Mouse (Mus musculus) intestine, embryonic 16.5 days (tissue): ENCODE measurements at regions not wholly inside any gene's neighbourhood (a gene's known extent, or its start where the extent isn't known, plus 50 kb on each side); places are given as distances from the start of the nearest gene placed in this dataset.

ENCODE experiments used
- ATAC-seq: fragments of 200-750 bp; cut with Nextera tagmentation; 2 replicates; pipeline ENCODE4 v1.8.0; 2017; ENCODE audit warnings: moderate TSS enrichment, moderate library complexity
- H3K27ac ChIP-seq: fragments of 300-500 bp; sonication (generic); 2 replicates; pipeline ENCODE4 v1.5.1; 2014; ENCODE audit warnings: mild to moderate bottlenecking, low read length
- H3K27me3 ChIP-seq: fragments of 300-500 bp; sonication (generic); replicated peaks from 2 replicates; pipeline ENCODE4 v1.6.1; 2014; ENCODE audit warnings: low read length, control low read depth, mixed read lengths; ENCODE audit not compliant: control insufficient read depth, insufficient read depth
- H3K36me3 ChIP-seq: fragments of 300-500 bp; sonication (generic); 2 replicates; pipeline ENCODE4 v1.6.1; 2014; ENCODE audit warnings: low read length, control low read depth; ENCODE audit not compliant: control insufficient read depth, insufficient read depth
- H3K4me1 ChIP-seq: fragments of 300-500 bp; sonication (generic); 2 replicates; pipeline ENCODE4 v1.6.1; 2014; ENCODE audit warnings: low read length, control low read depth, mixed read lengths; ENCODE audit not compliant: control insufficient read depth, insufficient read depth
- H3K4me2 ChIP-seq: fragments of 300-500 bp; sonication (generic); 2 replicates; pipeline ENCODE4 v1.6.1; 2014; ENCODE audit warnings: low read depth, low read length, control low read depth
- H3K4me3 ChIP-seq: fragments of 300-500 bp; sonication (generic); 2 replicates; pipeline ENCODE4 v1.5.1; 2014; ENCODE audit warnings: mild to moderate bottlenecking, low read length
- H3K9ac ChIP-seq: fragments of 300-500 bp; sonication (generic); 2 replicates; pipeline ENCODE4 v1.6.1; 2014; ENCODE audit warnings: low read depth, low read length
- H3K9me3 ChIP-seq: fragments of 300-500 bp; sonication (generic); 2 replicates; pipeline ENCODE4 v1.6.1; 2016; ENCODE audit warnings: low read length, control low read depth; ENCODE audit not compliant: control insufficient read depth
- WGBS: fragments of 180-500 bp; shearing (Covaris S2); extraction: QIAGEN DNeasy Blood & Tissue Kit; methylation state at CpG from one replicate; pipeline ENCODE4 v1.1.7; 2014; 5-methylcytosine and 5-hydroxymethylcytosine counted together

DNA sequence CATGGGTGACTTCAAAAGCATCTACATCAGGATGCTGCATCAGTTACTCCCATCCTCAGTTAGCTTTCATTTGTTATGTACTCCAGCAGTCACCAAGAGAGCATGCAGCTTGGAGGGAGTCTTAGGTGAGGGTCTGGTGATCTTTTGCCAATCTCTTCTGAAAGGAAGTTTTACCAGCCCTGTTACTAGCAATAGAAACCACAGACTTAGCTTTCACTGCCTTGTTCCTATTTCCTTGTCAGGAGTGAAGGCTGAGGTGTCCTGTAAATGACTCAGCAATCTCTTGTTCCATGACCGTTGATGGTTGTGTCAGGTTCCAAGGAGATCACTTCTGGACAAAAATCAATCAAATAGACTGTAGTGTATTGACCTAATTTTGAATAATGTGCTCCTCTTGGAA is 497.2 kb upstream of the Tle4 start:
- H3K9me3 ChIP-seq: no peaks in the 10 kb centered on the region
- no peak for ATAC-seq
- H3K4me2 ChIP-seq: no peak overlapping the region
- H3K4me3 ChIP-seq: no peak overlapping the region
- H3K9ac ChIP-seq: no peak overlapping the region
- 69% methylated on average over 1 of the region's 1 CpGs for WGBS
- no peaks in the 10 kb centered on the region for H3K27me3 ChIP-seq
- H3K27ac ChIP-seq: no peak overlapping the region
- H3K4me1 ChIP-seq: no peaks in the 10 kb centered on the region
- no peaks in the 10 kb centered on the region for H3K36me3 ChIP-seq

- ATAC-seq: no peak
- WGBS: 66% methylated on average over 3 of the region's 3 CpGs
- H3K4me1 ChIP-seq: no peaks in the 10 kb centered on the region
- H3K9ac ChIP-seq: no peak overlapping the region
- H3K36me3 ChIP-seq: no peaks in the 10 kb centered on the region
- H3K4me2 ChIP-seq: no peak overlapping the region
- no peaks in the 10 kb centered on the region for H3K9me3 ChIP-seq
- H3K27me3 ChIP-seq: no peaks in the 10 kb centered on the region
- no peak overlapping the region for H3K4me3 ChIP-seq
- H3K27ac ChIP-seq: no peak overlapping the region
These were observed 495.7 kb upstream of the Tle4 start for GRCm38 (mm10) chr19:15093534-15093933.

GRCm38 (mm10) chr19:15080638-15081037 is 482.8 kb upstream of the Tle4 start:
- Histone ChIP-seq H3K4me2 (no peak overlapping the region), H3K9ac (no peak overlapping the region)
- 90% methylated on average over 4 of the region's 4 CpGs for WGBS

GRCm38 (mm10) chr19:15057801-15058200 is 459.9 kb upstream of the Tle4 start:
- Histone ChIP-seq H3K4me2 (no peak overlapping the region), H3K4me3 (no peak overlapping the region), H3K27me3 (no peaks in the 10 kb centered on the region), H3K4me1 (no peaks in the 10 kb centered on the region), H3K27ac (no peak overlapping the region), H3K9ac (no peak overlapping the region), H3K36me3 (no peaks in the 10 kb centered on the region), H3K9me3 (no peaks in the 10 kb centered on the region)
- no peak for ATAC-seq
- WGBS: 79% methylated on average over 3 of the region's 3 CpGs

More at GRCm38 (mm10) chr19:15080638-15081037, 482.8 kb upstream of the Tle4 start:
- no peaks in the 10 kb centered on the region for H3K9me3 ChIP-seq
- no peak for ATAC-seq
- no peaks in the 10 kb centered on the region for H3K27me3 ChIP-seq
- H3K4me1 ChIP-seq: no peaks in the 10 kb centered on the region
- H3K27ac ChIP-seq: no peak overlapping the region
- no peaks in the 10 kb centered on the region for H3K36me3 ChIP-seq
- no peak overlapping the region for H3K4me3 ChIP-seq

DNA sequence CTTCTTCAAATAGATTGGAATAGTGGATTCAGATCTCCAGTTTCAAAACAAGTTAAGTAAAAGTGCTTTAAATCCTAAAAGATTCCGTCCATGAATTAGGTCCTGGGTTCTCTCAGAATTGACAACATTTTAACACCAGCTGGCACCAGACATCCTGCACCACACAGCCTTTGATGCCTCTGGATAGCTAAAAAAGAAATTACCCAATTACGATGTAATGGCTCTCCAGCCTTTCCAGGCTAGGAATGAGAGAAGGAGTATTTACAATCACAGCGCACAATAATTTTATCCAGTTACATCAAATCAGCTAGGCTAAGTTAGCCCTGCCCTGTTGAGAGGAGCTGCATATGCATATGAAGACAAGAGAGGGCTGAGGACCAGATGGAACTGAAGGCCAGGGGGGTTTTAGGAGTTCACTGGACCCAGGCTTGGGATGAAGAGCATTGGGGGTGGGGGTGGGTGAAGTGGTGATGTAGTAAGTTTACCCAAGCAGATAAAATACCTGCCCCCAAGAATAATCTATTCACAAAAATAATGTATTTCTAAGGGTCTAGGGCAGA is 455.8 kb upstream of the Tle4 start:
- ATAC-seq: no peak
- 51% methylated on average over 3 of the region's 3 CpGs for WGBS
- Histone ChIP-seq H3K27me3 (no peaks in the 10 kb centered on the region), H3K4me2 (no peak overlapping the region), H3K27ac (no peak overlapping the region), H3K4me1 (no peaks in the 10 kb centered on the region), H3K36me3 (no peaks in the 10 kb centered on the region), H3K9me3 (no peaks in the 10 kb centered on the region), H3K4me3 (no peak overlapping the region), H3K9ac (no peak overlapping the region)

GRCm38 (mm10) chr19:15052642-15053239 is 454.9 kb upstream of the Tle4 start:
- Histone ChIP-seq H3K9me3 (no peaks in the 10 kb centered on the region), H3K27ac (no peak overlapping the region), H3K27me3 (no peaks in the 10 kb centered on the region), H3K36me3 (no peaks in the 10 kb centered on the region), H3K4me2 (no peak overlapping the region), H3K4me1 (no peaks in the 10 kb centered on the region), H3K9ac (no peak overlapping the region), H3K4me3 (no peak overlapping the region)
- WGBS: 80% methylated on average over 10 of the region's 10 CpGs
- ATAC-seq: no peak

- Histone ChIP-seq H3K9me3 (no peaks in the 10 kb centered on the region), H3K4me2 (no peak overlapping the region), H3K27me3 (no peaks in the 10 kb centered on the region), H3K4me3 (no peak overlapping the region), H3K4me1 (no peaks in the 10 kb centered on the region), H3K36me3 (no peaks in the 10 kb centered on the region), H3K9ac (no peak overlapping the region), H3K27ac (no peak overlapping the region)
- no peak for ATAC-seq
- 70% methylated on average over 2 of the region's 2 CpGs for WGBS
These were observed 450.0 kb upstream of the Tle4 start for GRCm38 (mm10) chr19:15047896-15048295.

- no peak overlapping the region for H3K4me3 ChIP-seq
- no peaks in the 10 kb centered on the region for H3K4me1 ChIP-seq
- H3K9me3 ChIP-seq: no peaks in the 10 kb centered on the region
- 91% methylated on average over 4 of the region's 4 CpGs for WGBS
- no peaks in the 10 kb centered on the region for H3K27me3 ChIP-seq
- H3K36me3 ChIP-seq: no peaks in the 10 kb centered on the region
- H3K9ac ChIP-seq: no peak overlapping the region
- ATAC-seq: no peak
- no peak overlapping the region for H3K4me2 ChIP-seq
- H3K27ac ChIP-seq: no peak overlapping the region
These were observed 449.5 kb upstream of the Tle4 start for GRCm38 (mm10) chr19:15047306-15047868.

- WGBS: 14% methylated on average over 3 of the region's 3 CpGs
- Histone ChIP-seq H3K36me3 (no peaks in the 10 kb centered on the region), H3K27me3 (no peaks in the 10 kb centered on the region), H3K9ac (no peak overlapping the region), H3K27ac (no peak overlapping the region), H3K4me2 (no peak overlapping the region), H3K4me1 (peaks cover 4% of the 10 kb centered on the region; the same call in 1 of the 2 replicates), H3K4me3 (no peak overlapping the region), H3K9me3 (no peaks in the 10 kb centered on the region)
- ATAC-seq: peak; percentile 72
These were observed 437.7 kb upstream of the Tle4 start for GRCm38 (mm10) chr19:15035554-15035953.
